Mouse (Mus musculus) mammary gland, adult 2 months (tissue): Measurements from ENCODE around the gene Gm49366. TPM values are rescaled to one million over a fixed set of nuclear protein-coding genes. Genes with fewer than 3 reads are reported as not detected.

Experiments
- polyA plus RNA-seq: library from polyadenylated mRNA; depleted of rRNA; stranded (reverse); fragments of >200 nt; gene quantifications from 2 replicates; pipeline ENCODE4 v1.2.3, GENCODE M21; 2012; ENCODE audit warnings: low replicate concordance; rRNA removed

Gm49366 gene
- polyA plus RNA-seq = 0.43 TPM in 1 of 2 replicates, not detected in the other

DNA sequence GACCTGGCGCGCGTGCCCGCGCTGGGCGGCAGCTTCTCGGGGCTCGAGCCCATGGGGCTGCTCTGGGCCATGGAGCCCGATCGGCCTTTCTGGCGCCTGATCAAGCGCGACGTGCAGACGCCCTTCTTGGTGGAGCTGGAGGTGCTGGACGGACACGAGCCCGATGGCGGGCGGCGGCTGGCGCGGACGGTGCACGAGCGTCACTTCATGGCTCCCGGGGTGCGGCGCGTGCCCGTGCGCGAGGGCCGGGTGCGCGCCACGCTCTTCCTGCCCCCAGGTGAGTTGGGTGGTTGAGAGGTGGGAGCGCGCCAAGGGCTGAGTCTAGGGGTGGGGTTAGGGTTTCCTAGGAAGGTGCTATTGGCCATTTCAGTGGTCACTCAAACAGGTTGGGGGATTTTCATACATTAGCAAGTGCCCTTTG lies at the start of gene Gm49366:
Gene Gm49366 (plus strand): TSS at position 245 of the 421 bp plus-strand sequence.

DNA sequence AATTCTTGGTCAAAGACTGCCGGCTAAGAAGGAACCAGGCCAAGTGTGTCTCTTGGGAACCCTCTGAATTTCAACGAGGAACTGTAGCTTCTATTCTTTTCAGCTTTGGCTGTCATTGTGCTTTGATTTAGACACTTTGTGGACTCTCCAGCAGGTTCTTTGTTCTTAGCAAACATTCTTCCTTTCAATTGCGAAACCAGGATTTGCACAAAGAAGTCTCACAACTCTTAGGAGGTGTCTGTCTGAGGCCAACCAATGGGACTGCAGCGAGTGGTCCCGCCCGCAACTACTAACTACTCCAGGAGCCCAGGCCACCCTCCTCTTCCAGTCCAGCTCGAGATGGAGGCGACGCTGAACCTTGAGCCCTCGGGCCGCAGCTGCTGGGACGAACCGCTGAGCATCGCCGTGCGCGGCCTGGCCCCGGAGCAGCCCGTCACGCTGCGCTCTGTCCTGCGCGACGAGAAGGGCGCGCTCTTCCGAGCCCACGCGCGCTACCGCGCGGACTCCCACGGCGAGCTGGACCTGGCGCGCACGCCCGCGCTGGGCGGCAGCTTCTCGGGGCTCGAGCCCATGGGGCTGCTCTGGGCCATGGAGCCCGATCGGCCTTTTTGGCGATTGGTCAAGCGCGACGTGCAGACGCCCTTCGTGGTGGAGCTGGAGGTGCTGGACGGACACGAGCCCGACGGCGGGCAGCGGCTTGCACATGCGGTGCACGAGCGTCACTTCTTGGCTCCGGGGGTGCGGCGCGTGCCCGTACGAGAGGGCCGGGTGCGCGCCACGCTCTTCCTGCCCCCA lies 29.4 kb upstream of the Gm49366 start, which contains the start of gene Acot1:
Gene Acot1 (plus strand): TSS at position 320 of the 795 bp plus-strand sequence.

DNA sequence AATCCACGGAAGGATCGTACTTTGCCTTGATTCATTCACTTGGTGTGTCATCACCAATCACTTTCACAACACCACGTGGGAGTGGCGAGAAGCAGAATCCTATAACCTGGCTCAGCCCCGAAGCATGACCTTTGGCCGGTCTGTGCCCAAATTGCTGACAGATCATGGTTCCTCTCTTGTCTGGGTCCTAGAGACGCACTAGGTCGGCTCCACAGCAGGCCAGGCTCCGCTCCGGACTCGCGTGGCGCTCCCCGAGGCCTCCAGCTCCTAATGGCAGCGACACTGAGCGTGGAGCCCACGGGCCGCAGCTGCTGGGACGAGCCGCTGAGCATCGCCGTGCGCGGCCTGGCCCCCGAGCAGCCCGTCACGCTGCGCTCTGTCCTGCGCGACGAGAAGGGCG lies 494 bp upstream of the Gm49366 start, which contains the start of gene Acot4:
Gene Acot4 (plus strand): TSS at position 139 of the 400 bp plus-strand sequence.

DNA sequence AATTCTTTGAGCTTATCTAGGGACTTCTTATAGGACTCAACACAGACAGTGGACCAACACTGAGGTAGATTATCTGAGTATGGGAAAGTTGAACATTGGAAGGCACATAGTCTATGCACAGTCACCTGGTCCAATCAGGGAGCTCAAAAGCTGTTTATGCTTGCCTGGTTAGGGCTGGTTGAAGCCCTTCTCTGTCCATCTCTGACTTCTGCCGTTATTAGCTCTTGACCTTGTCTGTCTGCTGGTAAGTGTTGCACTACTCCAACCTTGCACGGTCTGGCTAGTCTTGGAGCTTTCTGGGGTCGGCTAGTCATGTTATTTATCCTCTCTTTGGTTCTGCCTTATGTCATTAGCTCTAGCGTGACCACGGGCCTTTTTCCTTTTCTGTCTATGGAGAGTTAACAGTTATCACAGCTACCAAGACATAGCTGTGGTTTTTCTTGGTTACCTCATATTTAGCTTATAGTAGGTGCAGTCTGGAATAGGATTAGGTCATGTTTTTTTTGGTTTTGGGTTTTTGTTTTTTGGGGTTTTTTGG lies 13.3 kb downstream of the Gm49366 start, which contains the start of gene Acot3:
Gene Acot3 (plus strand): TSS at position 208 of the 538 bp plus-strand sequence.

DNA sequence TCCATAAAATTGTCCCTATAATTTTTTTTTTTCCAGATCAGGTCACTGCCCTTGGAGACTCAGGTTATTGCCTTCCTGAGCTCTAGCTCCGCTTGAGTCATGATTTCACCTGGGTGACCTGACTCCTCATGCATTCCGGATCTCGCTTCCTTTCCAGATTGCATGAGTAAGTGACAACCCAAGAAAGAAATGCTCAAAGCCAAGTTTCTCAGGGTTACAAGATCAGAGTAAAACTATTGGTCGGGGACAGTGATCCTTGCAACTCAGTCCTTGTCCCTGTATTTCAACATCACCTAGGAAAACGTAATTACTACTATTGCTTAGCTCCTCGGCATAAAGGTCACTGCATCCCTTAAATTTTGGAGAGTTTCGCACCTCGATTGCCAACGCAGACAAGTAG lies 30.3 kb downstream of the Gm49366 start, which contains the start of gene Acot5:
Gene Acot5 (plus strand): TSS at position 340 of the 400 bp plus-strand sequence.

DNA sequence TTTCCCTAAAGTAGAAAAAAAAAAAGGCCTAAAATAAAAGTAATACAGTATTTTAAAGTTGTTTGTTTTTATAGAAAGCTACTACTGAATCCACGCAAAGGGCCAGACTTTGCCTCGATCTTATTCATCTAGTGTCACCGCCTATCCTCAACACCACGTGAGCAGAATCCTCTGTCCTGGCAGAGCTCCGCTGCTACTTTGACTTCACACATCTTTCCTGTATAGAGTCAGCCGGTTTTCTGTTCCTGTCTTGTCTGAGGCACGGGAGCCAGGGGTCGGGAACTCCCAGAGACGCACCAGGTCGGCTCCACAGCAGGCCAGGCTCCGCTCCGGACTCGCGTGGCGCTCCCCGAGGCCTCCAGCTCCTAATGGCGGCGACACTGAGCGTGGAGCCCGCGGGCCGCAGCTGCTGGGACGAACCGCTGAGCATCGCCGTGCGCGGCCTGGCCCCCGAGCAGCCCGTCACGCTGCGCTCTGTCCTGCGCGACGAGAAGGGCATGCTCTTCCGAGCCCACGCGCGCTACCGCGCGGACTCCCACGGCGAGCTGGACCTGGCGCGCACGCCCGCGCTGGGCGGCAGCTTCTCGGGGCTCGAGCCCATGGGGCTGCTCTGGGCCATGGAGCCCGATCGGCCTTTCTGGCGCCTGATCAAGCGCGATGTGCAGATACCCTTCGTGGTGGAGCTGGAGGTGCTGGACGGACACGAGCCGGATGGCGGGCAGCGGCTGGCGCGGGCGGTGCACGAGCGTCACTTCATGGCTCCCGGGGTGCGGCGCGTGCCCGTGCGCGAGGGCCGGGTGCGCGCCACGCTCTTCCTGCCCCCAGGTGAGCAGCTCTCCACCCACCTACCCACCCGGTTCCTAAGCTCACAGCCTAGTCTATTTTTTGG lies 62.1 kb downstream of the Gm49366 start, which contains the start of gene Acot6:
Gene Acot6 (plus strand): TSS at position 51 of the 889 bp plus-strand sequence.

Other genes starting within 250 kb of the Gm49366 start
- 58.2 and 70.4 TPM in 2 replicates for gene Numb, start 117.0 kb upstream of the Gm49366 start, polyA plus RNA-seq
- 7.2 and 25.1 TPM in 2 replicates for gene Riox1, start 88.3 kb upstream of the Gm49366 start, polyA plus RNA-seq
- not detected in 2 replicates for gene Heatr4, start 54.1 kb upstream of the Gm49366 start, polyA plus RNA-seq
- 14.3 and 32.4 TPM in 2 replicates for gene Acot2, start 51.1 kb upstream of the Gm49366 start, polyA plus RNA-seq
- 11.4 and 23.0 TPM in 2 replicates for gene Acot1, start 29.4 kb upstream of the Gm49366 start, polyA plus RNA-seq
- gene Acot4, start 556 bp upstream of the Gm49366 start, polyA plus RNA-seq = 2.0 and 8.2 TPM in 2 replicates
- gene Acot3, start 13.2 kb downstream of the Gm49366 start, polyA plus RNA-seq = not detected in 2 replicates
- gene Acot5, start 30.4 kb downstream of the Gm49366 start, polyA plus RNA-seq = 0.08 TPM in 1 of 2 replicates, not detected in the other
- gene Acot6, start 61.7 kb downstream of the Gm49366 start, polyA plus RNA-seq = 4.1 and 4.4 TPM in 2 replicates
- 2.0 and 3.9 TPM in 2 replicates for gene Dnal1, start 75.4 kb downstream of the Gm49366 start, polyA plus RNA-seq
- gene Pnma1, start 109.6 kb downstream of the Gm49366 start, polyA plus RNA-seq = 0.14 and 0.23 TPM in 2 replicates
- gene Elmsan1, start 179.9 kb downstream of the Gm49366 start, polyA plus RNA-seq = 16.9 and 31.0 TPM in 2 replicates
- 9.0 and 17.3 TPM in 2 replicates for gene Ptgr2, start 246.3 kb downstream of the Gm49366 start, polyA plus RNA-seq